ENCODE assay signal across 26 mouse cellular contexts in genomic region chr14:120454221-120454620, GRCm38 (mm10).
"Had no signal": no experiment of that assay in that cellular context is flagged by ENCODE, and none has a peak within 500 bp of the region (broad histone marks: within the 10 kb centered on the region; RNA-seq: fewer than 3 reads in every experiment).

No protein-coding gene starts in this region.

- ATAC-seq: liver, embryonic 12.5 days; midbrain, embryonic 13.5 days had no signal

- H3K27ac ChIP-seq: kidney, embryonic 15.5 days; left cerebral cortex, adult 2 months; limb, embryonic 13.5 days; liver, embryonic 12.5 days; liver, embryonic 15.5 days; lung, embryonic 15.5 days; midbrain, embryonic 10.5 days; midbrain, embryonic 13.5 days; neural tube, embryonic 12.5 days; neural tube, embryonic 15.5 days; stomach, postnatal 0 days had no signal

- H3K4me3 ChIP-seq: kidney, embryonic 15.5 days; left cerebral cortex, adult 2 months; limb, embryonic 13.5 days; liver, embryonic 12.5 days; liver, embryonic 15.5 days; lung, embryonic 15.5 days; megakaryocyte, embryonic 14.5 days; midbrain, embryonic 10.5 days; midbrain, embryonic 13.5 days; neural tube, embryonic 12.5 days; neural tube, embryonic 15.5 days had no signal

- H3K9ac ChIP-seq: kidney, embryonic 15.5 days; limb, embryonic 13.5 days; liver, embryonic 12.5 days; liver, embryonic 15.5 days; lung, embryonic 15.5 days; midbrain, embryonic 13.5 days; neural tube, embryonic 12.5 days; neural tube, embryonic 15.5 days had no signal

- H3K9me3 ChIP-seq: kidney, embryonic 15.5 days; lung, embryonic 15.5 days; midbrain, embryonic 10.5 days; midbrain, embryonic 13.5 days; neural tube, embryonic 12.5 days; neural tube, embryonic 15.5 days had no signal

- H3K4me2 ChIP-seq: kidney, embryonic 15.5 days; limb, embryonic 13.5 days; liver, embryonic 12.5 days; liver, embryonic 15.5 days; lung, embryonic 15.5 days; midbrain, embryonic 13.5 days; neural tube, embryonic 12.5 days; neural tube, embryonic 15.5 days had no signal

- H3K36me3 ChIP-seq: kidney, embryonic 15.5 days; limb, embryonic 13.5 days; liver, embryonic 12.5 days; liver, embryonic 15.5 days; lung, embryonic 15.5 days; midbrain, embryonic 10.5 days; midbrain, embryonic 13.5 days; neural tube, embryonic 12.5 days; neural tube, embryonic 15.5 days had no signal

- H3K27me3 ChIP-seq: kidney, embryonic 15.5 days; limb, embryonic 13.5 days; liver, embryonic 12.5 days; liver, embryonic 15.5 days; lung, embryonic 15.5 days; megakaryocyte, embryonic 14.5 days; midbrain, embryonic 13.5 days; neural tube, embryonic 12.5 days; neural tube, embryonic 15.5 days had no signal

- H3K4me1 ChIP-seq: kidney, embryonic 15.5 days; limb, embryonic 13.5 days; liver, embryonic 12.5 days; liver, embryonic 15.5 days; lung, embryonic 15.5 days; midbrain, embryonic 10.5 days; midbrain, embryonic 13.5 days; neural tube, embryonic 12.5 days; neural tube, embryonic 15.5 days had no signal

- DNase-seq: kidney, adult 8-10 months; kidney, postnatal 10 days; kidney, postnatal 36 days; layer of hippocampus, postnatal 36 days; liver; lung, adult 18-20 months; lung, postnatal 10 days; lung, postnatal 36 days; right cerebral cortex, adult 18-20 months; right cerebral cortex, postnatal 14 days; right cerebral cortex, postnatal 4 days; thymus, adult 2 months; thymus, postnatal 14 days; thymus, postnatal 4 days had no signal
